Mouse (Mus musculus) embryonic fibroblast, embryonic 13.5 days (primary cell): Measurements from ENCODE around the gene Lsamp. TPM values are rescaled to one million over a fixed set of nuclear protein-coding genes. Genes with fewer than 3 reads are reported as not detected.

Experiments used
- H3K27ac ChIP-seq: 2 replicates; pipeline ENCODE4 v1.5.1; 2012; ENCODE audit warnings: low read length, control low read depth, inconsistent platforms; ENCODE audit not compliant: insufficient read depth
- H3K4me1 ChIP-seq: 2 replicates; pipeline ENCODE4 v1.6.1; 2011; ENCODE audit warnings: low read length; ENCODE audit not compliant: control insufficient read depth, insufficient read depth
- H3K4me3 ChIP-seq: 2 replicates; pipeline ENCODE4 v1.5.1; 2011; ENCODE audit warnings: mild to moderate bottlenecking, control low read depth, low read length; ENCODE audit not compliant: insufficient read depth
- CTCF ChIP-seq: IDR thresholded peaks from 2 replicates; pipeline ENCODE4 v1.5.1; 2011; ENCODE audit warnings: mild to moderate bottlenecking, control low read depth, low read length, moderate library complexity, borderline replicate concordance; ENCODE audit not compliant: insufficient read depth
- POLR2A ChIP-seq: IDR thresholded peaks from 2 replicates; pipeline ENCODE4 v1.6.1; 2011; ENCODE audit warnings: low read depth, mild to moderate bottlenecking, control low read depth, low read length, moderate library complexity
- polyA plus RNA-seq: library from polyadenylated mRNA; stranded (reverse); fragments of >200 nt; gene quantifications from 2 replicates; pipeline ENCODE4 v1.2.4, GENCODE M21; 2011; ENCODE audit warnings: low read depth; ENCODE audit not compliant: missing spikeins, insufficient read length

Gene Lsamp
- polyA plus RNA-seq, 1 experiment, result 0.40 TPM

DNA sequence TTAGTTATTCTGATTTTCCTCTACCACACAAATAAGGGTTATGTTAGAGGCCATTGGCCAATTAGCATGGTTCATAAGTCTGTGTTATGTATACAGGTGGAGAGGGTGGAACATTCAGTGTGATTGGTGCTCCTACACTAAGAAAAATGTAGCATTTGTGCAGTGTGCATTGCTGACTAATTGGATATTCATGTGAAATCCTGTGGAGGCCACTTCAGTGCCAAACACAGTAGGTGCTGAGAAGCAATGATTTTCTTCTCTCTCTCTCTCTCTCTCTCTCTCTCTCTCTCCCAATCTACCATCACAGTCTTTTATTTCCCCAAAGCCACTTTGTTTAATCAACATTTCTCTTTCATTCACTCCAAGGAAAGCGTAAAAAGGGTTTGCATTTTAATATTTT lies 387.1 kb downstream of the Lsamp start:
- no peak for TF ChIP-seq POLR2A
- Histone ChIP-seq H3K4me1 (no peaks in the 10 kb centered on the region), H3K27ac (no peak overlapping the region), H3K4me3 (no peak overlapping the region)

DNA sequence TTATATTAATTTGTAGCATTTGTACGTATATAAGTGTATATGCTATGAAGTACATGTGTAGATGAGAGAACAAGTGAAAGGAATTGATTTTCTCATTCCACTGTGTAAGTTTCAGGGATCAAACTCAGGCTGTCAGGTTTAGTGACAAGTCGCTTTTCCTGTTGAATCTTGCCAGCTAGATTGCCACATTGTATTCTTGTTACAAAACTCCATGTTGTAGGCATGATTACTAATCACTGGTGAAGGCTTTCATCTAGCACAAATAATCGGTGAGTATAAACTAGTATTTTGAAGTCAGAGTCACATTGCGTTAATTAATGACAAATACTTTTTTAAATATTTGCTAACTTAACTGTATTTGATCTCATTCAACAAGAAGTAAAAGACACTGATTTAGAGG lies 391.2 kb downstream of the Lsamp start:
- no peak for TF ChIP-seq POLR2A
- no peak for TF ChIP-seq CTCF
- no peak overlapping the region for H3K4me3 ChIP-seq
- no peaks in the 10 kb centered on the region for H3K4me1 ChIP-seq
- no peak overlapping the region for H3K27ac ChIP-seq

- TF ChIP-seq CTCF (no peak), POLR2A (no peak)
- Histone ChIP-seq H3K4me1 (no peaks in the 10 kb centered on the region), H3K4me3 (no peak overlapping the region), H3K27ac (no peak overlapping the region)
Measured at GRCm38 (mm10) chr16:40377129-40377799, 393.1 kb downstream of the Lsamp start.

DNA sequence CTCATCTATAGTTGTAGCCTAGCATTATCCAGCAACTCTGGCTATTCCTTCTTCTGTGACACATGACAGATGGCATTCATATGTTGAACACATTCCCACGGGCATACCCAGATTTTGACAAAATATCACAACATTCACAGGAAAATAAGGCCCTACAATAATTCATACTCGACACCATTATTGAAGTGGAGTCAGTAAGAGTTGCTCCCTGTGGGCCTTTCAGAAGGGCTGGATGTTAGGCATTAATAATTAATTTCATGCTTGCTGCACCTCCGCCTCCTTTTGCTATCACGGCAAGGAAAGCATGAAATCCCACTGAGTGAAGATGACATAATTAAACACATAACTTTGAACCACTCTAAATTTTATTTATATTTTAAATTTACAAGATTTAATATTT lies 407.9 kb downstream of the Lsamp start:
- no peak overlapping the region for H3K27ac ChIP-seq
- no peak for TF ChIP-seq POLR2A
- TF ChIP-seq CTCF, result no peak
- no peaks in the 10 kb centered on the region for H3K4me1 ChIP-seq
- no peak overlapping the region for H3K4me3 ChIP-seq

DNA sequence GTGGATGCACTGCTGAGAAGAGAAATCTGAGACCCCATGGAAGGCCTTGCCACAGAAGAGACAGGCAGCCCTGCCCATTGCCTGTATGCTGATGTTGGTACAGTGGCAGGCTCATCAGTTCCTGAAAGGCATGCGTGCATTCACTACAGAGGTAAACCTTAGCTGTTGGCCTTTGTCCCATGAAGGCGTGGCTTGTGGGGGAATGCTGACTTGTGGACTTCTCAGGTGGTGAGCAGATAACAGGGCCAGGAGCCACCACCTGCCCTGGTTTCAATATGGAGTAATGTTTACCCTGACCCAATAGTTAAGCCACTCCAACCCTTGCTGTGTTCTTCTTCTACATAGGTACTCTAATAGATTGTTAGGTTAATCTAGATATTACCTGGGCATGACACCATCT lies 415.4 kb downstream of the Lsamp start:
- TF ChIP-seq CTCF (no peak), POLR2A (no peak)
- no peak overlapping the region for H3K4me3 ChIP-seq
- no peak overlapping the region for H3K27ac ChIP-seq
- H3K4me1 ChIP-seq, result no peaks in the 10 kb centered on the region

GRCm38 (mm10) chr16:40434280-40434679 lies 450.1 kb downstream of the Lsamp start:
- Histone ChIP-seq H3K4me1 (no peaks in the 10 kb centered on the region), H3K4me3 (no peak overlapping the region), H3K27ac (no peak overlapping the region)
- no peak for TF ChIP-seq CTCF

GRCm38 (mm10) chr16:40436415-40436814 lies 452.3 kb downstream of the Lsamp start:
- no peaks in the 10 kb centered on the region for H3K4me1 ChIP-seq
- TF ChIP-seq CTCF (no peak), POLR2A (no peak)
- no peak overlapping the region for H3K4me3 ChIP-seq
- H3K27ac ChIP-seq, result no peak overlapping the region

DNA sequence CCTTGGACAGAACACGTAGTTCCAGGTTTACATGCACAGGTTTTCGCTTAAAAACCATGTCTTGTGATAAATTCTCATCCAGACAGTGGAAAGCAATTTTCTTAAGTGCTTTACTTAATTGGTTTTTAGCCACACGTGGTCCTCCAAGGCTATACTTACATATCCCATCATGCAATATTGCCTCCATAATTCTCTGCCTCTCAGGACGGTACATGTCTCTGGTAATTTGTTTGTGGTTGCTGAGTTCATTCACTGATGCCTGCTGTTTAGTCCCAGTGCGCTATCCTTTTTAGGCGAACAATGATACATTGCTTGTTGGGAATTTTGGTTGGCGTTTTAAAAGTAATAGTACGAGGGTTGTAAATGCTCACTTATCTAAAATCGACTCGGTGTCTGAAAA lies 453.7 kb downstream of the Lsamp start:
- TF ChIP-seq CTCF, result no peak
- TF ChIP-seq POLR2A, result no peak
- Histone ChIP-seq H3K4me1 (no peaks in the 10 kb centered on the region), H3K27ac (no peak overlapping the region), H3K4me3 (no peak overlapping the region)

DNA sequence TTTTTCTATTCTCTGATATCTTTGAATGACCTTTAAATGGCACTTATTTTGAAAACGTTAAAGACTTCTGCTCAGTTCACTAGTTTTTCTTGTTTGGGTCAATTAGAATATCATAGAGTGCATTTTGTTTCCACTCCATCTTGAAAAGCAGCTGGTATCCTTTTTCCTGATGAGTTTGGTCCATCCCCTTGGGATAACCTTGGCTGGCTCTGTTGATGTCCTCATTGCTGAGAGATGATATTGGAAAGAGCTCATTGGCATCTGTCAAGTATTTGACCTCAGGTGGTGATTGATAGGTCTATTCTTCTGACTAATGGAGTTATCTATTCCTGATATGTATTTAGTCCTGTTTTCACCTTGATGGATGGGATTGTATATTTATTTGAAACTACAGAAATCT lies 454.7 kb downstream of the Lsamp start:
- no peak for TF ChIP-seq POLR2A
- TF ChIP-seq CTCF, result no peak
- H3K27ac ChIP-seq, result no peak overlapping the region
- H3K4me3 ChIP-seq, result no peak overlapping the region
- H3K4me1 ChIP-seq, result no peaks in the 10 kb centered on the region

- no peak overlapping the region for H3K27ac ChIP-seq
- H3K4me3 ChIP-seq, result no peak overlapping the region
- no peaks in the 10 kb centered on the region for H3K4me1 ChIP-seq
- TF ChIP-seq POLR2A (no peak), CTCF (no peak)
Measured at GRCm38 (mm10) chr16:40446587-40446986, 462.4 kb downstream of the Lsamp start.
